Mouse (Mus musculus) E14TG2a.4 (cell line): Measurements from ENCODE around the gene St6galnac3.

Experiments used
- H3K27me3 ChIP-seq: 2 replicates; pipeline ENCODE4 v1.6.1; 2014; ENCODE audit warnings: low read length, control low read depth; ENCODE audit not compliant: insufficient read depth
- H3K36me3 ChIP-seq: 2 replicates; pipeline ENCODE4 v1.6.1; 2014; ENCODE audit warnings: low read length, control low read depth; ENCODE audit not compliant: insufficient read depth
- H3K4me1 ChIP-seq: replicated peaks from 2 replicates; pipeline ENCODE4 v1.6.1; 2014; ENCODE audit warnings: low read depth, low read length, control low read depth
- H3K4me3 ChIP-seq: replicated peaks from 2 replicates; pipeline ENCODE4 v1.5.1; 2014; ENCODE audit warnings: mild to moderate bottlenecking, low read length
- H3K9me3 ChIP-seq: 2 replicates; pipeline ENCODE4 v1.6.1; 2014; ENCODE audit warnings: low read length, control low read depth
- CTCF ChIP-seq: conservative IDR thresholded peaks from 2 replicates; pipeline ENCODE4 v1.5.1; 2014; ENCODE audit warnings: low read length
- NANOG ChIP-seq: IDR thresholded peaks from 2 replicates; pipeline ENCODE4 v1.6.1; 2014; ENCODE audit warnings: borderline replicate concordance, low read length, mixed read lengths
- POU5F1 ChIP-seq: IDR thresholded peaks from 2 replicates; pipeline ENCODE4 v1.6.1; 2014; ENCODE audit warnings: low read length, borderline replicate concordance

Gene St6galnac3

GRCm38 (mm10) chr3:153148887-153149286, 576.1 kb downstream of the St6galnac3 start:
- TF ChIP-seq CTCF (no peak), POU5F1 (no peak), NANOG (no peak)
- H3K36me3 ChIP-seq, result no peaks in the 10 kb centered on the region
- no peak overlapping the region for H3K4me3 ChIP-seq
- no peaks in the 10 kb centered on the region for H3K27me3 ChIP-seq
- H3K9me3 ChIP-seq, result no peaks in the 10 kb centered on the region
- H3K4me1 ChIP-seq, result no peaks in the 10 kb centered on the region
